Mouse (Mus musculus) megakaryocyte, embryonic 14.5 days (primary cell): ENCODE data around the gene Rad54l. TPM values are rescaled to one million over a fixed set of nuclear protein-coding genes. Genes with fewer than 3 reads are reported as not detected.

Experiments
- H3K27me3 ChIP-seq: replicated peaks from 2 replicates; pipeline ENCODE3; 2012; ENCODE audit warnings: inconsistent platforms
- H3K36me3 ChIP-seq: replicated peaks from 2 replicates; pipeline ENCODE3; 2012; ENCODE audit warnings: low read length, inconsistent platforms, mixed read lengths
- H3K4me1 ChIP-seq: 2 replicates; pipeline ENCODE4 v1.6.1; 2012; ENCODE audit warnings: inconsistent platforms
- H3K4me3 ChIP-seq: replicated peaks from 2 replicates; pipeline ENCODE3; 2012; ENCODE audit warnings: moderate library complexity, mild to moderate bottlenecking, inconsistent platforms
- H3K9me3 ChIP-seq: 2 replicates; pipeline ENCODE4 v1.6.1; 2012; ENCODE audit warnings: inconsistent platforms
- FLI1 ChIP-seq: IDR thresholded peaks from 2 replicates; pipeline ENCODE4 v1.6.1; 2012; ENCODE audit warnings: low read length, inconsistent platforms, mixed read lengths
- GATA1 ChIP-seq: IDR thresholded peaks from 3 replicates; pipeline ENCODE4 v1.6.1; 2012; ENCODE audit warnings: mixed read lengths, low read length, inconsistent platforms, borderline replicate concordance
- polyA plus RNA-seq: library from polyadenylated mRNA; stranded (reverse); fragments of >175 nt; gene quantifications from 2 replicates; pipeline ENCODE4 v1.2.3, GENCODE M21; 2012; ENCODE audit warnings: low replicate concordance; ENCODE audit not compliant: insufficient read depth

Rad54l gene
- polyA plus RNA-seq, 1 experiment = 0.75 TPM

GRCm38 (mm10) chr4:116142269-116142668, 18.8 kb upstream of the Rad54l start:
- Histone ChIP-seq H3K36me3 (peaks cover 2% of the 10 kb centered on the region), H3K9me3 (peaks cover 3% of the 10 kb centered on the region), H3K4me3 (no peak overlapping the region), H3K27me3 (peaks cover 40% of the 10 kb centered on the region), H3K4me1 (peaks cover 23% of the 10 kb centered on the region)
- no peak for TF ChIP-seq FLI1
- no peak for TF ChIP-seq GATA1

- H3K36me3 ChIP-seq = no peaks in the 10 kb centered on the region
- TF ChIP-seq GATA1 (no peak), FLI1 (no peak)
- H3K4me3 ChIP-seq = no peak overlapping the region
- no peaks in the 10 kb centered on the region; the same call in 1 of the 2 replicates for H3K9me3 ChIP-seq
- H3K27me3 ChIP-seq = peaks cover 40% of the 10 kb centered on the region
- peaks cover 25% of the 10 kb centered on the region for H3K4me1 ChIP-seq
Measured at GRCm38 (mm10) chr4:116141736-116142135, 18.2 kb upstream of the Rad54l start.

DNA sequence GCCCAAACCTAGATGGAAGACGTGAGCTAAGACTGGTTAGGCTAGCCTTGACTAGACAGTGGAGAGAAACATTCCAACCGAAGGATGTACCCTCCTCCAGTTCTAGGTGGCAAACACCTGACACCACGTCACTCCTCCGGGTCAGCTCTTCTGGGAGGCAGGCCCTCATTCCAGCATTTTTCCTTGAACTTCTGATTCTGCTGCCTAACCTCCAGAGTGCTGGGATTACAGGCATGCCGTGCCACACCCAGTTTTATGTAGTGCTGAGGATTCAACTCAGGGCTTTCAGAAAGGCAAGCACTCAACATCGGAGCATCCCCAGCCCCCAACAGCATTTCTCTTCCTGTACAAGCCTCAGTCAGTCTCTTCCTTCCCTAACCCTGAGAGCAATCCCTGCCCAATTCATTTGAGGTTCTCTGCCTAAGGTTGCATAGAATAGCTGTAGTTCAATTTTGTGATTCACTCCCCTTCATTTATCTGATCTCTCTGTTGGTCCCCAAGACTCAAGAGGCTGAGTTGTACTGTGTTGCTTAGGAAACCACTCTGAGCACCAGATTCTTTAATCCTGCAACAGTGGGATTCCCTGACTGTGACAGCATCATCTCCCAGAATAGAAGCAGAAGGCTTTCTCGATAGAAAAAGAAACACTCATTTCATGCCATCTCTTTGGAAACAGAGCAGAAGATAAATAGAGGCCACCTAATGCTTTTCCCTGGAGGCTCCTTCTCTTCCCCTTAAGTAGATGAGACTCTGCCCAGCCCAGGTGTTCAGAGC, 17.5 kb upstream of the Rad54l start:
- Histone ChIP-seq H3K4me3 (no peak overlapping the region), H3K4me1 (peaks cover 27% of the 10 kb centered on the region), H3K9me3 (no peaks in the 10 kb centered on the region; the same call in 1 of the 2 replicates), H3K36me3 (no peaks in the 10 kb centered on the region), H3K27me3 (peaks cover 40% of the 10 kb centered on the region)
- no peak for TF ChIP-seq GATA1
- no peak for TF ChIP-seq FLI1

DNA sequence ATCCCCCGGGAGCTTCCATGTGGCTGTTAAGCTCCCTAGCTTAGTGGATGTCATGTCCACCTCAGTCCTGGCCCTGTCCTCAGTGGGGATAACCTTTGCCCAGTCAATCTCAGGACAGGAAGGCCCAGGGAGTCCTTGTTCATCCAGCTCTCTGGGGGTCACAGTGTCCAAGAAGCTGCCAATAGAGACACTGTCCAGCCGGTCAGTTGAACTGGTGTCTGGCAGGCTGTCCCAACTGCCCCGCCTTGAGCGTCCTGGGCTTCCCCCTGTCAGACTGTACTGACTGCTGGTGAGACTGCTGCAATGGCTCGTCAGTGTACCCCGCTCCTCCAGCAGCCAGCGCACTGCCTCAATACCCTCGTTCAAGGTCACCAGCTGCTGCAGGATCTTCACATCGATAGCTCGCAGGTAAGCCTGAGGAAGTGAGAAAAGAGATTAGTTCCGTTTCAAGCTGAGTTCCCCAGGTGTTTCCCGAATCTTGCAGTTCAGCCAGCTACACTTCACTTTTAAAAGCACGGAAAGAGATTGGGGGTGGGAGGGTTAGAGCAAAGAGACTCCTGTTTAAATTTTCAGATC, 14.0 kb upstream of the Rad54l start:
- no peak overlapping the region for H3K4me3 ChIP-seq
- no peaks in the 10 kb centered on the region for H3K36me3 ChIP-seq

DNA sequence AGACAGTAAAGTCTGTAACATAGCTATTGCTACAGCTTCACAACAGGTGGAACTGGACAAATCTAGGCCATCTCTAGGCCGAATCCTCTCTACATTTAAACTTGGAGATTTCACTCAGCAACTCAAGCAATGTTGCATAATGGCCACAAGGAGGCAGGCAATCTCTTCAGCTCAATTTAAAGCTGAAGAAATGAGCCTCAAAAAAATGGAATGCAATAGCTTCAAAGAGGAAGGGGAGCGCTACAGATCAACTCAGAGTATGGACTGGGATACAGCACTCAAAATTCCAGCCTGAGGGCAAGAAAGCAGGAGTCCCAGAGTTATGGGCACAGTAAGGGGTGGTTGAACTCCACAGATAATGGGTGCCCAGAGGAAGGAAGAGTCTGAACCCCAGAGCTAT, 11.5 kb upstream of the Rad54l start:
- peaks cover 12% of the 10 kb centered on the region for H3K36me3 ChIP-seq
- no peak overlapping the region for H3K4me3 ChIP-seq
- H3K27me3 ChIP-seq = peaks cover 3% of the 10 kb centered on the region
- peaks cover 15% of the 10 kb centered on the region for H3K4me1 ChIP-seq
- no peak for TF ChIP-seq GATA1
- no peak for TF ChIP-seq FLI1
- H3K9me3 ChIP-seq = no peaks in the 10 kb centered on the region

More for the DNA sequence above, 14.0 kb upstream of the Rad54l start:
- no peaks in the 10 kb centered on the region; the same call in 1 of the 2 replicates for H3K9me3 ChIP-seq
- H3K27me3 ChIP-seq = peaks cover 19% of the 10 kb centered on the region
- H3K4me1 ChIP-seq = peaks cover 15% of the 10 kb centered on the region
- TF ChIP-seq FLI1 (no peak), GATA1 (no peak)

- Histone ChIP-seq H3K36me3 (peaks cover 12% of the 10 kb centered on the region), H3K27me3 (no peaks in the 10 kb centered on the region), H3K4me3 (no peak overlapping the region), H3K9me3 (no peaks in the 10 kb centered on the region), H3K4me1 (peaks cover 15% of the 10 kb centered on the region)
- TF ChIP-seq FLI1 (no peak), GATA1 (no peak)
Measured at GRCm38 (mm10) chr4:116133126-116133525, 9.6 kb upstream of the Rad54l start.

- no peak overlapping the region for H3K4me3 ChIP-seq
- peaks cover 22% of the 10 kb centered on the region for H3K4me1 ChIP-seq
- H3K27me3 ChIP-seq = no peaks in the 10 kb centered on the region
- H3K36me3 ChIP-seq = peaks cover 16% of the 10 kb centered on the region
- no peaks in the 10 kb centered on the region for H3K9me3 ChIP-seq
- TF ChIP-seq GATA1 = no peak
- TF ChIP-seq FLI1 = no peak
Measured at GRCm38 (mm10) chr4:116127956-116128355, 4.5 kb upstream of the Rad54l start.

DNA sequence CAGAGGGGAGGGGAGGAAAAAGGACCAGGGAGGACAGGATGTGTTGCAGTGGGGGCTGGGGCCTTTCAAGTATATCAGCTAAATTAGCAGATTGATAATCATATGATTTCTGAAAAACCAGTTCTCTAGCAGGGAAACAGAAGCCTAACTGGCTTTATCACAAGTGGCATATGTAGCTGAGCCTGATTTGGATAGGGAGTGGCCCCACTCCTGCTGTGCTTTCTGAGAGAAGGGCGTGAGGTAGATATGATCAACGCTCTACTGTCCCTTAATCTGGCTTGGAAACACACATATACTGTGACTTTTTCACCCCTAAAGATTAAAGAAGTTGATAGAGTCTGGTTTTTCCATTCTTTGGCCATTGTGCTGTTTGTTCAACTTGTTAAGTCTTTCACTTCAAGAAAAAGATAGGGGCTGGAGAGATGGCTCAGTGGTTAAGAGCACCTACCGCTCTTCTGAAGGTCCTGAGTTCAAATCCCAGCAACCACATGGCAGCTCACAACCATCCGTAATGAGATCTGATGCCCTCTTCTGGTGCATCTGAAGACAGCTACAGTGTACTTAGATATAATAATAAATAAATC, 2.4 kb upstream of the Rad54l start:
- no peak overlapping the region for H3K4me3 ChIP-seq
- no peaks in the 10 kb centered on the region for H3K9me3 ChIP-seq
- H3K36me3 ChIP-seq = peaks cover 17% of the 10 kb centered on the region
- TF ChIP-seq FLI1 = no peak
- no peak for TF ChIP-seq GATA1
- H3K4me1 ChIP-seq = peaks cover 36% of the 10 kb centered on the region
- no peaks in the 10 kb centered on the region for H3K27me3 ChIP-seq

- Histone ChIP-seq H3K9me3 (no peaks in the 10 kb centered on the region), H3K4me3 (peak overlapping the region; percentile 94), H3K4me1 (peaks cover 36% of the 10 kb centered on the region)
Measured at GRCm38 (mm10) chr4:116122762-116123161, 728 bp downstream of the Rad54l start.

DNA sequence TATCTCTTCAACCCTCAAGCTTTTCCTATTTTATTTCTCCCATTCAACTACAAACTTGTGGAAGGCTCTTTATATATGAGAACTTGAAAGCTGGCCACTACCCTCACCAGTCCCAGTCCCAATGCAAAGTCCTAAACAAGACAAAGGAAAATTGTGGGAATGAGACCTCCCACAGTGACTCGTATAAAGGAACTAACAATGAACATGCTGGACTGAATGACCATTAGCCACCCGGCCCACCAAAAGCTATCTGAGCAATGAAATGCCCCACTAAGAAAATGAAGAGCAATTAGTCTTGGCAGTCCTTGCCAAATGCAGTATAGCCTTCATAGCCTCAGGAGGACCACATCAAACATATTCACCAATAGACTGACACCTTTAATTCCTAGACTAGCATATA, 12.0 kb downstream of the Rad54l start:
- no peaks in the 10 kb centered on the region; the same call in 1 of the 2 replicates for H3K4me1 ChIP-seq
- H3K36me3 ChIP-seq = peaks cover 80% of the 10 kb centered on the region
- H3K9me3 ChIP-seq = no peaks in the 10 kb centered on the region
- TF ChIP-seq GATA1 (no peak), FLI1 (no peak)
- H3K27me3 ChIP-seq = no peaks in the 10 kb centered on the region
- no peak overlapping the region for H3K4me3 ChIP-seq

More at GRCm38 (mm10) chr4:116122762-116123161, 728 bp downstream of the Rad54l start:
- Histone ChIP-seq H3K27me3 (no peaks in the 10 kb centered on the region), H3K36me3 (peaks cover 26% of the 10 kb centered on the region)
- TF ChIP-seq FLI1 (no peak), GATA1 (no peak)
